Comparison of ENCODE assay signal across 8 mouse cellular contexts in the genomic region with DNA sequence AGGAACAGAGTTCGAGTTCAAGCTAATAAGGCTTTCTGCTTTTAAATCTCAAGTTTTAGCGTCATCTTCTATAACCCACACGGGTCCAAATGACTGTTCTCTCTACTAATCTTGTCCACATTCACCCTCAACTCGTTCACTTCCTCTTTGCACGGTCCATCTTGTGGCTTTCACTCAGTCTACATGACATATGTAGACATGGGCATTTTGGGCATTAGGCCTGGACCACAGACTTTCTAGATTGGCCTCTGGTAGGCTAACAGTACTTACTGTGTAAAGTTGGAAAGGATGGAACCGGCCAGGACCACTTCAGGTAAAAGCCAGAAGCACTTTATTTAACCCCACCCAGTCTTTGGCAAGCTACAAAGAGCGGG. TPM values are rescaled to one million over a fixed set of nuclear protein-coding genes. Genes with fewer than 3 reads are reported as not detected.
DNase-seq lines count a peak whose midpoint lies in the region; ATAC-seq lines count a peak whose summit lies in the region.
"Had no signal": no experiment of that assay in that cellular context is flagged by ENCODE, and none has a peak within 500 bp of the region (broad histone marks: within the 10 kb centered on the region; RNA-seq: fewer than 3 reads in every experiment).

No protein-coding gene starts in this region.

- peaks cover 20% of the 10 kb centered on the region for H3K27me3 ChIP-seq in hindbrain, embryonic 14.5 days (ENCODE audit: control insufficient read depth, insufficient read depth, low read length)
- peaks cover 26% of the 10 kb centered on the region for H3K27me3 ChIP-seq in midbrain, embryonic 13.5 days

- no peak overlapping the region for H3K4me2 ChIP-seq in hindbrain, embryonic 14.5 days (replicated peaks)
- H3K4me2 ChIP-seq in midbrain, embryonic 13.5 days (replicated peaks) = no peak overlapping the region

- no peaks in the 10 kb centered on the region for H3K9me3 ChIP-seq in hindbrain, embryonic 14.5 days (ENCODE audit: control insufficient read depth, low read length)
- H3K9me3 ChIP-seq in midbrain, embryonic 13.5 days = no peaks in the 10 kb centered on the region
- H3K9me3 ChIP-seq: neural tube, embryonic 12.5 days had no signal

- no peak overlapping the region for H3K9ac ChIP-seq in hindbrain, embryonic 14.5 days
- no peak overlapping the region for H3K9ac ChIP-seq in midbrain, embryonic 13.5 days (replicated peaks)

- peak; percentile 9; the same call in 1 of the 2 replicates for ATAC-seq in common myeloid progenitor, adult 5-6 weeks (replicated peaks; ENCODE audit: low read depth, poor library complexity, severe bottlenecking)
- peak; percentile 1; the same call in 1 of the 2 replicates for ATAC-seq in hindbrain, embryonic 14.5 days (ENCODE audit: low FRiP score)
- peak; percentile 22; the same call in 1 of the 2 replicates for ATAC-seq in midbrain, embryonic 13.5 days

- no peak overlapping the region for H3K4me3 ChIP-seq in hindbrain, embryonic 14.5 days (replicated peaks; ENCODE audit: low read length)
- no peak overlapping the region for H3K4me3 ChIP-seq in midbrain, embryonic 13.5 days (replicated peaks)

- peak; percentile 13 for DNase-seq in kidney, postnatal 10 days
- DNase-seq in kidney, postnatal 25 days = no peak
- no peak for DNase-seq in hindbrain, embryonic 14.5 days (ENCODE audit: low spot score)
- no peak for DNase-seq in retina, postnatal 1 day
- no peak for DNase-seq in layer of hippocampus, postnatal 25 days (ENCODE audit: extremely low spot score in 1 of 2, low spot score in 1 of 2)

- H3K27ac ChIP-seq in hindbrain, embryonic 14.5 days = no peak overlapping the region
- no peak overlapping the region for H3K27ac ChIP-seq in midbrain, embryonic 13.5 days
- H3K27ac ChIP-seq: neural tube, embryonic 12.5 days had no signal

- WGBS in hindbrain, embryonic 14.5 days = 71% methylated on average over 7 of the region's 7 CpGs
- 72% methylated on average over 7 of the region's 7 CpGs for WGBS in midbrain, embryonic 13.5 days

- H3K36me3 ChIP-seq in hindbrain, embryonic 14.5 days (replicated peaks; ENCODE audit: control insufficient read depth, insufficient read depth) = no peaks in the 10 kb centered on the region
- H3K36me3 ChIP-seq in midbrain, embryonic 13.5 days = no peaks in the 10 kb centered on the region
- H3K36me3 ChIP-seq: neural tube, embryonic 12.5 days had no signal

- peaks cover 23% of the 10 kb centered on the region for H3K4me1 ChIP-seq in hindbrain, embryonic 14.5 days (replicated peaks; ENCODE audit: control insufficient read depth, insufficient read depth, low read length)
- H3K4me1 ChIP-seq in midbrain, embryonic 13.5 days (replicated peaks) = peaks cover 19% of the 10 kb centered on the region

RNA-seq across cellular contexts. Expression of gene Arid5a, which starts 0.4 kb away (rescaled TPM):
- total RNA-seq in common myeloid progenitor, adult 5-6 weeks (2017) = 14.2 and 23.1 TPM in 2 replicates
- polyA plus RNA-seq in hindbrain, embryonic 14.5 days (2014; fragmentation: Nextera tagmentation; extraction: Ambion mirVana) = 4.3 and 5.8 TPM in 2 replicates
- 2.3 and 2.4 TPM in 2 replicates for polyA plus RNA-seq in midbrain, embryonic 13.5 days (2015; fragmentation: Nextera tagmentation; extraction: Ambion mirVana)
- total RNA-seq in layer of hippocampus, postnatal 25 days (2021) = 10 to 100 TPM; 11.5 to 16.6 TPM

RNA-seq across cellular contexts. Expression of gene Neurl3, which starts 32.6 kb away (rescaled TPM):
- total RNA-seq in common myeloid progenitor, adult 5-6 weeks (2017) = 20.1 and 22.6 TPM in 2 replicates
- polyA plus RNA-seq in hindbrain, embryonic 14.5 days (2014; fragmentation: Nextera tagmentation; extraction: Ambion mirVana) = 1.5 and 1.7 TPM in 2 replicates
- 0.67 and 0.85 TPM in 2 replicates for polyA plus RNA-seq in midbrain, embryonic 13.5 days (2015; fragmentation: Nextera tagmentation; extraction: Ambion mirVana)
- total RNA-seq in layer of hippocampus, postnatal 25 days (2021) = under 1 TPM; 0.42 to 0.68 TPM

Comparison
In these comparisons a context has a peak if more than half of its experiments do, and no peak if none do; other contexts are left out.
1. RNA of gene Neurl3, which starts 32.6 kb away (total RNA-seq): 20.1 to 22.6 TPM in common myeloid progenitor, adult 5-6 weeks; 0.42 to 0.68 TPM in layer of hippocampus, postnatal 25 days; every median in the first group is over 10 times any median in the second.
2. Peak in every context shown above with its lines, with median percentiles within 50 percentile points of each other: ATAC-seq.